Mouse (Mus musculus) kidney, embryonic 16.5 days (tissue): Measurements from ENCODE around the gene Msmo1. TPM values are rescaled to one million over a fixed set of nuclear protein-coding genes. Genes with fewer than 3 reads are reported as not detected.
A peak's percentile ranks its signal among the peaks of the same experiment; 100 is the strongest.

Experiments used
- ATAC-seq: fragments of 200-750 bp; cut with Nextera tagmentation; 2 replicates; pipeline ENCODE4 v1.8.0; 2017; ENCODE audit warnings: moderate TSS enrichment; ENCODE audit not compliant: low FRiP score, low TSS enrichment
- H3K27ac ChIP-seq: fragments of 300-500 bp; sonication (generic); 2 replicates; pipeline ENCODE4 v1.5.1; 2014; ENCODE audit warnings: low read length
- H3K27me3 ChIP-seq: fragments of 300-500 bp; sonication (generic); 2 replicates; pipeline ENCODE4 v1.6.1; 2014; ENCODE audit warnings: low read length, control low read depth, mixed read lengths; ENCODE audit not compliant: insufficient read depth
- H3K36me3 ChIP-seq: fragments of 300-500 bp; sonication (generic); 2 replicates; pipeline ENCODE4 v1.6.1; 2014; ENCODE audit warnings: low read length, control low read depth, mixed read lengths; ENCODE audit not compliant: insufficient read depth
- H3K4me1 ChIP-seq: fragments of 300-500 bp; sonication (generic); 2 replicates; pipeline ENCODE4 v1.6.1; 2014; ENCODE audit warnings: low read length, control low read depth, mixed read lengths; ENCODE audit not compliant: insufficient read depth
- H3K4me2 ChIP-seq: fragments of 300-500 bp; sonication (generic); replicated peaks from 2 replicates; pipeline ENCODE4 v1.6.1; 2014; ENCODE audit warnings: low read depth, low read length
- H3K4me3 ChIP-seq: fragments of 300-500 bp; sonication (generic); 2 replicates; pipeline ENCODE4 v1.5.1; 2014; ENCODE audit warnings: mild to moderate bottlenecking, low read length
- H3K9ac ChIP-seq: fragments of 300-500 bp; sonication (generic); replicated peaks from 2 replicates; pipeline ENCODE4 v1.6.1; 2014; ENCODE audit warnings: low read length
- H3K9me3 ChIP-seq: fragments of 300-500 bp; sonication (generic); 2 replicates; pipeline ENCODE4 v1.6.1; 2016; ENCODE audit warnings: low read length, control low read depth
- WGBS: fragments of 180-500 bp; shearing (Covaris S2); extraction: QIAGEN DNeasy Blood & Tissue Kit; methylation state at CpG from one replicate; pipeline ENCODE4 v1.1.7; 2014; 5-methylcytosine and 5-hydroxymethylcytosine counted together
- polyA plus RNA-seq: library from polyadenylated mRNA; unstranded; fragments of >200 nt; fragmentation: Nextera tagmentation; extraction: Ambion mirVana; gene quantifications from 2 replicates; pipeline ENCODE4 v1.2.1, GENCODE M21; 2015

The Msmo1 gene
- polyA plus RNA-seq, 1 experiment from 2014 or later = 73.8 TPM

- no peak for ATAC-seq
- H3K27me3 ChIP-seq = no peaks in the 10 kb centered on the region
- no peak overlapping the region for H3K4me2 ChIP-seq
- no peaks in the 10 kb centered on the region for H3K4me1 ChIP-seq
- H3K4me3 ChIP-seq = no peak overlapping the region
- H3K36me3 ChIP-seq = peaks cover 14% of the 10 kb centered on the region
- no peak overlapping the region for H3K27ac ChIP-seq
- no peaks in the 10 kb centered on the region for H3K9me3 ChIP-seq
- H3K9ac ChIP-seq = no peak overlapping the region
- WGBS = 84% methylated on average over 8 of the region's 8 CpGs
Observed at GRCm38 (mm10) chr8:64761430-64761829, 27.8 kb upstream of the Msmo1 start.

GRCm38 (mm10) chr8:64757956-64758355 is 24.4 kb upstream of the Msmo1 start:
- 96% methylated on average over 15 of the region's 15 CpGs for WGBS
- no peak for ATAC-seq
- Histone ChIP-seq H3K4me2 (no peak overlapping the region), H3K4me1 (no peaks in the 10 kb centered on the region), H3K27me3 (no peaks in the 10 kb centered on the region), H3K4me3 (no peak overlapping the region), H3K9me3 (no peaks in the 10 kb centered on the region), H3K36me3 (peaks cover 21% of the 10 kb centered on the region), H3K9ac (no peak overlapping the region), H3K27ac (no peak overlapping the region)

- H3K4me3 ChIP-seq = no peak overlapping the region
- no peaks in the 10 kb centered on the region for H3K4me1 ChIP-seq
- peaks cover 21% of the 10 kb centered on the region; the same call in 1 of the 2 replicates for H3K36me3 ChIP-seq
- H3K27me3 ChIP-seq = no peaks in the 10 kb centered on the region
- H3K9ac ChIP-seq = no peak overlapping the region
- WGBS = 81% methylated on average over 10 of the region's 10 CpGs
- H3K27ac ChIP-seq = no peak overlapping the region
- no peak overlapping the region for H3K4me2 ChIP-seq
- ATAC-seq = no peak
- no peaks in the 10 kb centered on the region for H3K9me3 ChIP-seq
Observed at GRCm38 (mm10) chr8:64746215-64747058, 12.8 kb upstream of the Msmo1 start.

GRCm38 (mm10) chr8:64740547-64741211 is 7.1 kb upstream of the Msmo1 start:
- WGBS = 93% methylated on average over 13 of the region's 13 CpGs
- H3K27ac ChIP-seq = no peak overlapping the region
- no peaks in the 10 kb centered on the region for H3K9me3 ChIP-seq
- H3K4me3 ChIP-seq = no peak overlapping the region
- ATAC-seq = no peak
- no peaks in the 10 kb centered on the region for H3K4me1 ChIP-seq
- no peak overlapping the region for H3K9ac ChIP-seq
- H3K4me2 ChIP-seq = no peak overlapping the region
- H3K36me3 ChIP-seq = peaks cover 9% of the 10 kb centered on the region
- no peaks in the 10 kb centered on the region for H3K27me3 ChIP-seq

GRCm38 (mm10) chr8:64738916-64739315 is 5.3 kb upstream of the Msmo1 start:
- Histone ChIP-seq H3K4me1 (no peaks in the 10 kb centered on the region), H3K9me3 (no peaks in the 10 kb centered on the region), H3K27ac (no peak overlapping the region), H3K9ac (no peak overlapping the region), H3K27me3 (no peaks in the 10 kb centered on the region), H3K36me3 (peaks cover 9% of the 10 kb centered on the region), H3K4me2 (no peak overlapping the region), H3K4me3 (no peak overlapping the region)
- WGBS = 72% methylated on average over 1 of the region's 1 CpGs
- ATAC-seq = no peak

GRCm38 (mm10) chr8:64736767-64737323 is 3.3 kb upstream of the Msmo1 start:
- no peak overlapping the region for H3K4me2 ChIP-seq
- WGBS = 83% methylated on average over 3 of the region's 3 CpGs
- H3K27me3 ChIP-seq = no peaks in the 10 kb centered on the region
- H3K9ac ChIP-seq = no peak overlapping the region
- no peak overlapping the region for H3K4me3 ChIP-seq
- ATAC-seq = no peak
- H3K9me3 ChIP-seq = no peaks in the 10 kb centered on the region
- H3K4me1 ChIP-seq = peaks cover 8% of the 10 kb centered on the region; the same call in 1 of the 2 replicates
- H3K36me3 ChIP-seq = peaks cover 7% of the 10 kb centered on the region
- H3K27ac ChIP-seq = no peak overlapping the region

GRCm38 (mm10) chr8:64735161-64735560 is 1.6 kb upstream of the Msmo1 start:
- H3K4me1 ChIP-seq = peaks cover 13% of the 10 kb centered on the region; the same call in 1 of the 2 replicates
- no peak overlapping the region for H3K27ac ChIP-seq
- H3K9me3 ChIP-seq = no peaks in the 10 kb centered on the region
- H3K4me2 ChIP-seq = no peak overlapping the region
- no peak overlapping the region for H3K4me3 ChIP-seq
- no peak overlapping the region for H3K9ac ChIP-seq
- 94% methylated on average over 8 of the region's 8 CpGs for WGBS
- no peaks in the 10 kb centered on the region for H3K27me3 ChIP-seq
- H3K36me3 ChIP-seq = peaks cover 7% of the 10 kb centered on the region; the same call in 1 of the 2 replicates
- ATAC-seq = no peak

GRCm38 (mm10) chr8:64732596-64732995 is 996 bp downstream of the Msmo1 start:
- 5% methylated on average over 9 of the region's 9 CpGs for WGBS
- Histone ChIP-seq H3K36me3 (peaks cover 11% of the 10 kb centered on the region), H3K9me3 (no peaks in the 10 kb centered on the region), H3K27me3 (no peaks in the 10 kb centered on the region), H3K4me2 (peak overlapping the region; percentile 67), H3K27ac (no peak overlapping the region), H3K4me3 (peak overlapping the region; percentile 92), H3K4me1 (peaks cover 13% of the 10 kb centered on the region; the same call in 1 of the 2 replicates), H3K9ac (peak overlapping the region; percentile 70)
- no peak for ATAC-seq

- no peaks in the 10 kb centered on the region for H3K9me3 ChIP-seq
- 88% methylated on average over 7 of the region's 7 CpGs for WGBS
- H3K4me1 ChIP-seq = peaks cover 13% of the 10 kb centered on the region; the same call in 1 of the 2 replicates
- H3K4me2 ChIP-seq = no peak overlapping the region
- peaks cover 41% of the 10 kb centered on the region for H3K36me3 ChIP-seq
- H3K4me3 ChIP-seq = no peak overlapping the region
- no peak overlapping the region for H3K27ac ChIP-seq
- ATAC-seq = no peak
- H3K27me3 ChIP-seq = no peaks in the 10 kb centered on the region
- no peak overlapping the region for H3K9ac ChIP-seq
Observed at GRCm38 (mm10) chr8:64728156-64728555, 5.4 kb downstream of the Msmo1 start.
